Mouse (Mus musculus) bone marrow macrophage, adult 2 months (primary cell): Measurements from ENCODE around the gene Mettl22.

Source experiments
- CTCF ChIP-seq: IDR thresholded peaks from 2 replicates; pipeline ENCODE4 v1.5.1; 2012; ENCODE audit warnings: low read depth, mild to moderate bottlenecking, low read length, moderate library complexity
- POLR2A ChIP-seq: IDR thresholded peaks from 2 replicates; pipeline ENCODE4 v1.6.1; 2012; ENCODE audit warnings: mild to moderate bottlenecking, low read depth, low read length, borderline replicate concordance

- no peak for TF ChIP-seq CTCF
- TF ChIP-seq POLR2A, result no peak
Measured at GRCm38 (mm10) chr16:8513236-8513906, 42.8 kb downstream of the Mettl22 start, which contains the start of gene Abat.
